Mouse (Mus musculus) kidney, embryonic 15.5 days (tissue): ENCODE data around the gene Cabp1. TPM values are rescaled to one million over a fixed set of nuclear protein-coding genes. Genes with fewer than 3 reads are reported as not detected.

Experiments
- ATAC-seq: fragments of 200-750 bp; cut with Nextera tagmentation; replicated peaks from 2 replicates; pipeline ENCODE4 v1.8.0; 2017; ENCODE audit warnings: moderate TSS enrichment; ENCODE audit not compliant: low FRiP score
- H3K27ac ChIP-seq: fragments of 300-500 bp; sonication (generic); 2 replicates; pipeline ENCODE4 v1.5.1; 2015; ENCODE audit warnings: mild to moderate bottlenecking, inconsistent platforms
- H3K27me3 ChIP-seq: fragments of 300-500 bp; sonication (generic); 2 replicates; pipeline ENCODE4 v1.6.1; 2015; ENCODE audit warnings: inconsistent platforms
- H3K36me3 ChIP-seq: fragments of 300-500 bp; sonication (generic); 2 replicates; pipeline ENCODE4 v1.6.1; 2015; ENCODE audit warnings: inconsistent platforms
- H3K4me1 ChIP-seq: fragments of 300-500 bp; sonication (generic); 2 replicates; pipeline ENCODE4 v1.6.1; 2015; ENCODE audit warnings: inconsistent platforms
- H3K4me2 ChIP-seq: fragments of 300-500 bp; sonication (generic); 2 replicates; pipeline ENCODE4 v1.6.1; 2015; ENCODE audit warnings: moderate library complexity, mild to moderate bottlenecking, inconsistent platforms
- H3K4me3 ChIP-seq: fragments of 300-500 bp; sonication (generic); replicated peaks from 2 replicates; pipeline ENCODE4 v1.5.1; 2015; ENCODE audit warnings: mild to moderate bottlenecking, inconsistent platforms
- H3K9ac ChIP-seq: fragments of 300-500 bp; sonication (generic); 2 replicates; pipeline ENCODE4 v1.6.1; 2015; ENCODE audit warnings: mild to moderate bottlenecking, inconsistent platforms
- H3K9me3 ChIP-seq: fragments of 300-500 bp; sonication (generic); replicated peaks from 2 replicates; pipeline ENCODE4 v1.6.1; 2016; ENCODE audit warnings: inconsistent platforms
- WGBS: fragments of 180-500 bp; shearing (Covaris S2); methylation state at CpG from one replicate; pipeline ENCODE4 v1.1.7; 2015; ENCODE audit warnings: mixed read lengths; 5-methylcytosine and 5-hydroxymethylcytosine counted together
- polyA plus RNA-seq: library from polyadenylated mRNA; unstranded; fragments of >200 nt; fragmentation: Nextera tagmentation; extraction: Ambion mirVana; gene quantifications from 2 replicates; pipeline ENCODE4 v1.2.1, GENCODE M21; 2015

Gene Cabp1
- polyA plus RNA-seq, 1 experiment from 2014 or later = 1.7 TPM

GRCm38 (mm10) chr5:115207244-115207643 lies 13.1 kb upstream of the Cabp1 start:
- H3K9ac ChIP-seq = no peak overlapping the region
- no peak for ATAC-seq
- H3K4me1 ChIP-seq = peaks cover 21% of the 10 kb centered on the region
- H3K36me3 ChIP-seq = no peaks in the 10 kb centered on the region
- no peak overlapping the region for H3K4me3 ChIP-seq
- H3K27ac ChIP-seq = no peak overlapping the region
- H3K27me3 ChIP-seq = peaks cover 12% of the 10 kb centered on the region
- 65% methylated on average over 5 of the region's 5 CpGs for WGBS
- no peaks in the 10 kb centered on the region for H3K9me3 ChIP-seq
- no peak overlapping the region for H3K4me2 ChIP-seq

DNA sequence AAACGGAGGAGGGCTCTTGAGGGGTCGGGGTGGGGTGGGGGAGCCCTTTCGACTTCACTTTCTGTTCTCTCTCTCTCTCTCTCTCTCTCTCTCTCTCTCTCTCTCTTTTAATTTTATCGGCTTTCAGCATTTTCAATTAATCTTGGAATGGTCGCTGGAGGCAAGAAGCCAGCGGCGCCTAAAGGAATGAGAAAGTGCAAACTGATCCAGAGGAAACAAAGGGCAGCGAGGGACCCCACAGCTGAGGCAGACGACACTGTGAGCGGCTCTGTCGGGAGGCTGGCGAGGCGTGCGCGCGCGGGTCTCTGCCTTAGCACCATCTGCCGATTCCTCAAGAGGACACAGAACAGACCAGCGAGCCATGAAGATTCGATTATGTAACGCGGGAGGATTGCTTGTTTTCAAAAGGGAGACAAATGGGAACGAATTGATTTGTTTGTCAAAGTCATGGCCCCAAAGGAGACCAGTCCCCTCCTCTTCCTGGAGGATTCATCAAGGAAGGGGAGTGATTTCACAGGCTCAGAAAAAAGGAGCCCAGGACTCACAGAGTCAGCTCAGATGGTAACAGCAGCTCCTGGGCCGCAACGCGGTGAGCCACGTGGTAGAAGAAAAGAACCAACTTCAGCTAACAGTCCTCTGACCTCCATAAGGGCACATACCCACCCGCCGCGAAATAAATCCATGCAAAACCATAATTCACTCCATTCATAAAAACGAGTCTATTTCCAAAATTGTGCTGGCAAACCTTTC lies 10.6 kb upstream of the Cabp1 start:
- Histone ChIP-seq H3K4me1 (peaks cover 21% of the 10 kb centered on the region), H3K9ac (peak overlapping the region; percentile 12; the same call in 1 of the 2 replicates), H3K36me3 (no peaks in the 10 kb centered on the region), H3K4me3 (peak overlapping the region; percentile 38), H3K27me3 (peaks cover 12% of the 10 kb centered on the region), H3K9me3 (no peaks in the 10 kb centered on the region), H3K27ac (peak overlapping the region; percentile 15; the same call in 1 of the 2 replicates), H3K4me2 (peak overlapping the region; percentile 65)
- 4% methylated on average over 31 of the region's 31 CpGs for WGBS
- no peak for ATAC-seq

GRCm38 (mm10) chr5:115203735-115204561 lies 9.8 kb upstream of the Cabp1 start:
- H3K27me3 ChIP-seq = peaks cover 12% of the 10 kb centered on the region
- ATAC-seq = peak; percentile 60; the same call in 1 of the 2 replicates
- H3K4me3 ChIP-seq = peak overlapping the region; percentile 38

GRCm38 (mm10) chr5:115194626-115195221 lies 543 bp upstream of the Cabp1 start:
- H3K36me3 ChIP-seq = no peaks in the 10 kb centered on the region
- peaks cover 31% of the 10 kb centered on the region for H3K4me1 ChIP-seq
- peak overlapping the region; percentile 48; the same call in 1 of the 2 replicates for H3K9ac ChIP-seq
- H3K27me3 ChIP-seq = peaks cover 67% of the 10 kb centered on the region
- 6% methylated on average over 12 of the region's 12 CpGs for WGBS
- ATAC-seq = peak; percentile 10; the same call in 1 of the 2 replicates
- H3K4me3 ChIP-seq = peak overlapping the region; percentile 62
- H3K4me2 ChIP-seq = peak overlapping the region; percentile 100
- H3K27ac ChIP-seq = no peak overlapping the region
- no peaks in the 10 kb centered on the region for H3K9me3 ChIP-seq

More at GRCm38 (mm10) chr5:115203735-115204561, 9.8 kb upstream of the Cabp1 start:
- peak overlapping the region; percentile 65 for H3K4me2 ChIP-seq
- H3K36me3 ChIP-seq = no peaks in the 10 kb centered on the region
- H3K27ac ChIP-seq = peak overlapping the region; percentile 15; the same call in 1 of the 2 replicates
- WGBS = 13% methylated on average over 23 of the region's 23 CpGs
- peak overlapping the region; percentile 12; the same call in 1 of the 2 replicates for H3K9ac ChIP-seq
- H3K9me3 ChIP-seq = no peaks in the 10 kb centered on the region
- peaks cover 21% of the 10 kb centered on the region for H3K4me1 ChIP-seq

GRCm38 (mm10) chr5:115193226-115193625 lies 955 bp downstream of the Cabp1 start:
- peak; percentile 38 for ATAC-seq
- Histone ChIP-seq H3K4me3 (peak overlapping the region; percentile 62), H3K9ac (peak overlapping the region; percentile 48; the same call in 1 of the 2 replicates), H3K27ac (no peak overlapping the region), H3K4me2 (peak overlapping the region; percentile 100), H3K36me3 (no peaks in the 10 kb centered on the region), H3K9me3 (no peaks in the 10 kb centered on the region), H3K4me1 (peaks cover 31% of the 10 kb centered on the region), H3K27me3 (peaks cover 70% of the 10 kb centered on the region)
- under 1% methylated on average over 33 of the region's 34 CpGs for WGBS

DNA sequence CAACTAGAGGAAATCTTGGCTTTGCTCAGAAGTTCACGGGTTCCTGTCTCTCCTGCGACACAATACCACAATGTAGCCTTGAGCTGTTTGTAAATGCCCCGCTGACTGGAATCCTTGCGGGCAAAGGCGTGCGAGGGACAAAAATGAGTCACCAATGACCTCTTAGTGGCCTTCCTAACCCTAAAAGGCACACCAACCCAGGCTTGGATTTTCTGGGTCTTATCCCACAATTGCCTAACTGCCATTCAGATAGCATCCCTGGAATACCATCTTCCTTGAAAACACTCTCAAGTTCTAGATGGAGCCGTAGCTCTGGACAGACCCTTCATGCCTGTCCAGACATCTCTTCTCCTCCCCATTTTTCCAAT lies 1.4 kb downstream of the Cabp1 start:
- Histone ChIP-seq H3K4me3 (peak overlapping the region; percentile 62), H3K27ac (no peak overlapping the region), H3K36me3 (no peaks in the 10 kb centered on the region), H3K27me3 (peaks cover 70% of the 10 kb centered on the region), H3K4me1 (peaks cover 33% of the 10 kb centered on the region), H3K9ac (no peak overlapping the region), H3K9me3 (no peaks in the 10 kb centered on the region), H3K4me2 (peak overlapping the region; percentile 100)
- 15% methylated on average over 7 of the region's 7 CpGs for whole genome bisulfite sequencing
- no peak for ATAC-seq

GRCm38 (mm10) chr5:115191880-115192827 lies 2.0 kb downstream of the Cabp1 start:
- H3K27me3 ChIP-seq = peaks cover 70% of the 10 kb centered on the region
- H3K4me3 ChIP-seq = peak overlapping the region; percentile 62; the same call in 1 of the 2 replicates
- peak overlapping the region; percentile 100 for H3K4me2 ChIP-seq

GRCm38 (mm10) chr5:115190081-115190480 lies 4.1 kb downstream of the Cabp1 start:
- Histone ChIP-seq H3K36me3 (no peaks in the 10 kb centered on the region), H3K27ac (no peak overlapping the region), H3K4me1 (peaks cover 55% of the 10 kb centered on the region), H3K4me3 (no peak overlapping the region), H3K4me2 (no peak overlapping the region), H3K9me3 (no peaks in the 10 kb centered on the region), H3K27me3 (peaks cover 67% of the 10 kb centered on the region), H3K9ac (no peak overlapping the region)
- ATAC-seq = no peak
- WGBS = 66% methylated on average over 12 of the region's 12 CpGs

More at GRCm38 (mm10) chr5:115191880-115192827, 2.0 kb downstream of the Cabp1 start:
- H3K4me1 ChIP-seq = peaks cover 39% of the 10 kb centered on the region
- H3K9ac ChIP-seq = no peak overlapping the region
- H3K27ac ChIP-seq = no peak overlapping the region
- ATAC-seq = no peak
- H3K36me3 ChIP-seq = no peaks in the 10 kb centered on the region
- WGBS = 11% methylated on average over 29 of the region's 29 CpGs
- no peaks in the 10 kb centered on the region for H3K9me3 ChIP-seq

DNA sequence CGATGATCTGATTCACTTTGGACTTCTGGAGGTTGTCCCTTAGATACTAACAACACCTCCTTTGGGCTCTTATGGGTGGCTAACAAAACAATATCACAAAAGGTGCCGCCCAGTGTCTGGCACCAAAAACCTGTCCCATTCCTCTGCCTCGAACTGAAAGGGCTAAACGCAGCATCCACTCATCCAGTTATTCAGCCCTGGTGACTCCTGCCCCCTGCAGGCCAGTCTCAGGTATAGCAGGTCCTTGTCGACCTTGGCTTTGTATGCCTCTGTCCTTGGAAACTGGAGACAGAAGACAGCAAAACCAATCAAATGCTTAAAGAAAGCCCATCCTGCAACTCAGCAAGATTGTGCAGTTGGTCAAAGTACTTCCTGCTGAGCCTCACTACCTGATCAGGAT lies 5.4 kb downstream of the Cabp1 start:
- Histone ChIP-seq H3K36me3 (no peaks in the 10 kb centered on the region), H3K4me2 (no peak overlapping the region), H3K9me3 (no peaks in the 10 kb centered on the region), H3K4me3 (no peak overlapping the region), H3K4me1 (peaks cover 55% of the 10 kb centered on the region), H3K27ac (no peak overlapping the region), H3K9ac (no peak overlapping the region), H3K27me3 (peaks cover 54% of the 10 kb centered on the region)
- no peak for ATAC-seq
- WGBS = 56% methylated on average over 5 of the region's 5 CpGs

DNA sequence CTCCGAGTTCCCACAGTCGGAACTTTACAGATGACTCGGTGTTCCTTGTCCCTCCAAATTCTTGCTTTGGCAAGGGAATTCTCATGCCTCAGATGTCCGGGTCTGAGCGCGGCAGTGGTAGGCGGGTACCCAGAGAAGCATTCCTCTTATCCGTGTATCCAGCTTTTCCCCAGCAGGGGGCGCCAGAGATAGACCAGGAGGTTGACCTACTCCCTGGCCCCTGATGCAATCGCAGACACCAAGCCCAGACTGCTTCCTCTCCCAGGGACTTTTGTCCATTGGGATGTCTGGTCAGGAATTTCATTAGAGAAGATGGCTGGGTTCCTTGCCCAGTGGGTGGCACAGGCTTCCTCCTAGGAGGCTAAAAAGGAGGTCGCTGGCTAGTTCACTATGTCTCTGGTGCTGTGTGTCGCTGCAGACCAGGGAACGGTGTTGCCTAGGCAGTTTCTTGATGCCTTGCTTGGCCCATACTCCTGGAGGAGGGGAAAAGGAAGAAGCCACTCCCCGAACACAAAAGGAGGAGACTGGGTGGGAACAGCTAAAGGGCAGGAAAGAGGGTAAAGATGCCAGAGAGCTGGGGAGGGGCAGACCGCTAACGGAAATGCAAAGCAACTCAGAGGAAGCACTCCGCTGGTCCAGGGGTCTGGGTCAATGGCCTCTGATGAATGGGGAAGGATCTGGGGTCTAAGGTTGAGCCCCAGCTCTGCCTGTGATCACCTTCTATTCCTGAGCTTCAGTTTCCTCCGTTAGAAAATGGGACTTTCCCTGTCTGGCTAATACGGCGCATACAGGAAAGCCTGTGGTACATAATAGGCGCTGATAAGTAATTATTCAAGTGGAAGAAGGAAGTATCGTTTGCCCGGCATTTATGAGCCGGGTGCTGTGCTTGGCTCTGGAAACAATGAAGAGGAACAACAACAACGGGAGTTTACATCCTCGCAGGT lies 6.7 kb downstream of the Cabp1 start:
- Histone ChIP-seq H3K27me3 (peaks cover 43% of the 10 kb centered on the region), H3K4me2 (peak overlapping the region; percentile 47), H3K9me3 (no peaks in the 10 kb centered on the region), H3K9ac (no peak overlapping the region), H3K36me3 (no peaks in the 10 kb centered on the region), H3K4me3 (peak overlapping the region; percentile 21), H3K27ac (peak overlapping the region; percentile 76), H3K4me1 (peaks cover 51% of the 10 kb centered on the region)
- peak; percentile 72 for ATAC-seq
- 13% methylated on average over 26 of the region's 26 CpGs for WGBS
